Mouse (Mus musculus): ENCODE data around the gene Rab7b. TPM values are rescaled to one million over a fixed set of nuclear protein-coding genes. Genes with fewer than 3 reads are reported as not detected.

Rab7b gene
- total and polyA plus RNA-seq, 2 experiments from 2014 or later = 0.29 to 1.9 TPM

- TF ChIP-seq CTCF (IDR thresholded peaks at IDR 0.05; ENCODE audit: low read depth) = no peak
- H3K36me3 ChIP-seq (ENCODE audit: insufficient read depth) = no peaks in the 10 kb centered on the region
- H3K27ac ChIP-seq (ENCODE audit: low read depth, low read length) = no peak overlapping the region
- H3K4me2 ChIP-seq (ENCODE audit: low read depth) = no peak overlapping the region
- DNase-seq (no peak), ATAC-seq (no peak)
- no peak overlapping the region for H3K4me3 ChIP-seq (ENCODE audit: low read depth, low read length)
- H3K9ac ChIP-seq = no peak overlapping the region
- no peaks in the 10 kb centered on the region for H3K4me1 ChIP-seq (ENCODE audit: insufficient read depth)
- no peaks in the 10 kb centered on the region for H3K27me3 ChIP-seq (ENCODE audit: insufficient read depth, low read length)
- WGBS = 35% methylated on average over 7 of the region's 7 CpGs
- H3K9me3 ChIP-seq (ENCODE audit: low read length) = no peaks in the 10 kb centered on the region
These were observed 70.3 kb downstream of the Rab7b start for GRCm38 (mm10) chr1:131758796-131759195.

- Histone ChIP-seq H3K4me1 (ENCODE audit: insufficient read depth) (no peaks in the 10 kb centered on the region), H3K4me2 (ENCODE audit: low read depth) (no peak overlapping the region), H3K27ac (ENCODE audit: low read depth, low read length) (no peak overlapping the region), H3K4me3 (ENCODE audit: low read depth, low read length) (no peak overlapping the region), H3K9me3 (ENCODE audit: low read length) (no peaks in the 10 kb centered on the region), H3K36me3 (ENCODE audit: insufficient read depth) (no peaks in the 10 kb centered on the region), H3K9ac (no peak overlapping the region), H3K27me3 (ENCODE audit: insufficient read depth, low read length) (no peaks in the 10 kb centered on the region)
- DNase-seq (no peak), ATAC-seq (no peak)
- WGBS = 65% methylated on average over 9 of the region's 9 CpGs
- TF ChIP-seq CTCF (IDR thresholded peaks at IDR 0.05; ENCODE audit: low read depth) = no peak
These were observed 71.4 kb downstream of the Rab7b start for GRCm38 (mm10) chr1:131759667-131760427.

GRCm38 (mm10) chr1:131760428-131760820, 71.9 kb downstream of the Rab7b start:
- Histone ChIP-seq H3K9me3 (ENCODE audit: low read length) (no peaks in the 10 kb centered on the region), H3K4me1 (ENCODE audit: insufficient read depth) (no peaks in the 10 kb centered on the region), H3K27ac (ENCODE audit: low read depth, low read length) (no peak overlapping the region), H3K4me2 (ENCODE audit: low read depth) (no peak overlapping the region), H3K4me3 (ENCODE audit: low read depth, low read length) (no peak overlapping the region), H3K9ac (no peak overlapping the region), H3K36me3 (ENCODE audit: insufficient read depth) (no peaks in the 10 kb centered on the region), H3K27me3 (ENCODE audit: insufficient read depth, low read length) (no peaks in the 10 kb centered on the region)
- DNase-seq (no peak), ATAC-seq (no peak)
- no peak for TF ChIP-seq CTCF (IDR thresholded peaks at IDR 0.05; ENCODE audit: low read depth)
- 83% methylated on average over 3 of the region's 3 CpGs for WGBS

GRCm38 (mm10) chr1:131761079-131761831, 72.8 kb downstream of the Rab7b start:
- no peak for TF ChIP-seq CTCF (IDR thresholded peaks at IDR 0.05; ENCODE audit: low read depth)
- H3K4me2 ChIP-seq (ENCODE audit: low read depth) = no peak overlapping the region
- no peaks in the 10 kb centered on the region for H3K36me3 ChIP-seq (ENCODE audit: insufficient read depth)
- no peak overlapping the region for H3K9ac ChIP-seq
- H3K27ac ChIP-seq (ENCODE audit: low read depth, low read length) = no peak overlapping the region
- H3K4me1 ChIP-seq (ENCODE audit: insufficient read depth) = no peaks in the 10 kb centered on the region
- no peak overlapping the region for H3K4me3 ChIP-seq (ENCODE audit: low read depth, low read length)
- H3K9me3 ChIP-seq (ENCODE audit: low read length) = no peaks in the 10 kb centered on the region
- H3K27me3 ChIP-seq (ENCODE audit: insufficient read depth, low read length) = no peaks in the 10 kb centered on the region
- DNase-seq (no peak), ATAC-seq (no peak)
- 90% methylated on average over 13 of the region's 13 CpGs for WGBS

- Histone ChIP-seq H3K27ac (ENCODE audit: low read depth, low read length) (no peak overlapping the region), H3K9ac (no peak overlapping the region), H3K36me3 (ENCODE audit: insufficient read depth) (no peaks in the 10 kb centered on the region), H3K27me3 (ENCODE audit: insufficient read depth, low read length) (no peaks in the 10 kb centered on the region), H3K4me2 (ENCODE audit: low read depth) (no peak overlapping the region), H3K4me3 (ENCODE audit: low read depth, low read length) (no peak overlapping the region), H3K4me1 (ENCODE audit: insufficient read depth) (no peaks in the 10 kb centered on the region), H3K9me3 (ENCODE audit: low read length) (no peaks in the 10 kb centered on the region)
- WGBS = 60% methylated on average over 9 of the region's 9 CpGs
- no peak for DNase-seq
- ATAC-seq = no peak
- TF ChIP-seq CTCF (IDR thresholded peaks at IDR 0.05; ENCODE audit: low read depth) = peak; percentile 13; the same call in 1 of the 2 replicates
These were observed 75.2 kb downstream of the Rab7b start for GRCm38 (mm10) chr1:131763683-131764082.

GRCm38 (mm10) chr1:131764581-131765338, 76.3 kb downstream of the Rab7b start:
- WGBS = 62% methylated on average over 8 of the region's 8 CpGs
- H3K27ac ChIP-seq (ENCODE audit: low read depth, low read length) = no peak overlapping the region

More at GRCm38 (mm10) chr1:131764581-131765338, 76.3 kb downstream of the Rab7b start:
- DNase-seq (no peak), ATAC-seq (no peak)
- no peaks in the 10 kb centered on the region for H3K9me3 ChIP-seq (ENCODE audit: low read length)
- no peaks in the 10 kb centered on the region for H3K27me3 ChIP-seq (ENCODE audit: insufficient read depth, low read length)
- no peaks in the 10 kb centered on the region for H3K4me1 ChIP-seq (ENCODE audit: insufficient read depth)
- TF ChIP-seq CTCF (IDR thresholded peaks at IDR 0.05; ENCODE audit: low read depth) = no peak
- no peak overlapping the region for H3K4me3 ChIP-seq (ENCODE audit: low read depth, low read length)
- no peak overlapping the region for H3K4me2 ChIP-seq (ENCODE audit: low read depth)
- no peak overlapping the region for H3K9ac ChIP-seq
- no peaks in the 10 kb centered on the region for H3K36me3 ChIP-seq (ENCODE audit: insufficient read depth)

Other genes with a start within 250 kb of the Rab7b start
- 61.1 and 68.4 TPM in 2 replicates for gene Srgap2, start 161.3 kb upstream of the Rab7b start, total RNA-seq (2014; rRNA removed)
- gene Srgap2, start 161.3 kb upstream of the Rab7b start, polyA plus RNA-seq (2015; fragmentation: Nextera tagmentation; extraction: Ambion mirVana) = 17.0 and 28.1 TPM in 2 replicates
- gene Fam72a, start 160.8 kb upstream of the Rab7b start, total RNA-seq (2014; rRNA removed) = 0.38 and 1.5 TPM in 2 replicates
- 0.86 and 1.2 TPM in 2 replicates for gene Fam72a, start 160.8 kb upstream of the Rab7b start, polyA plus RNA-seq (2015; fragmentation: Nextera tagmentation; extraction: Ambion mirVana)
- not detected in 2 replicates for gene Avpr1b, start 89.5 kb upstream of the Rab7b start, total RNA-seq (2014; rRNA removed)
- not detected in 2 replicates for gene Avpr1b, start 89.5 kb upstream of the Rab7b start, polyA plus RNA-seq (2015; fragmentation: Nextera tagmentation; extraction: Ambion mirVana)
- gene Ctse, start 50.4 kb upstream of the Rab7b start, total RNA-seq (2014; rRNA removed) = 0.23 and 0.57 TPM in 2 replicates
- 0.08 TPM in 1 of 2 replicates, not detected in the other for gene Ctse, start 50.4 kb upstream of the Rab7b start, polyA plus RNA-seq (2015; fragmentation: Nextera tagmentation; extraction: Ambion mirVana)
- gene Slc26a9, start 55.3 kb downstream of the Rab7b start, total RNA-seq (2014; rRNA removed) = 0.08 and 0.67 TPM in 2 replicates
- gene Slc26a9, start 55.3 kb downstream of the Rab7b start, polyA plus RNA-seq (2015; fragmentation: Nextera tagmentation; extraction: Ambion mirVana) = 0.09 and 0.15 TPM in 2 replicates
- 0.19 and 0.62 TPM in 2 replicates for gene Pm20d1, start 108.7 kb downstream of the Rab7b start, total RNA-seq (2014; rRNA removed)
- gene Pm20d1, start 108.7 kb downstream of the Rab7b start, polyA plus RNA-seq (2015; fragmentation: Nextera tagmentation; extraction: Ambion mirVana) = 0.20 and 0.33 TPM in 2 replicates
- gene Slc41a1, start 138.8 kb downstream of the Rab7b start, total RNA-seq (2014; rRNA removed) = 28.7 and 39.5 TPM in 2 replicates
- 16.6 and 19.7 TPM in 2 replicates for gene Slc41a1, start 138.8 kb downstream of the Rab7b start, polyA plus RNA-seq (2015; fragmentation: Nextera tagmentation; extraction: Ambion mirVana)
- 7.9 and 9.1 TPM in 2 replicates for gene Rab29, start 178.5 kb downstream of the Rab7b start, total RNA-seq (2014; rRNA removed)
- 9.3 and 9.8 TPM in 2 replicates for gene Rab29, start 178.5 kb downstream of the Rab7b start, polyA plus RNA-seq (2015; fragmentation: Nextera tagmentation; extraction: Ambion mirVana)
- gene Nucks1, start 221.8 kb downstream of the Rab7b start, total RNA-seq (2014; rRNA removed) = 135 and 159 TPM in 2 replicates
- 42.6 and 56.4 TPM in 2 replicates for gene Nucks1, start 221.8 kb downstream of the Rab7b start, polyA plus RNA-seq (2015; fragmentation: Nextera tagmentation; extraction: Ambion mirVana)